Mouse (Mus musculus) skeletal muscle tissue, adult 2 months (tissue): ENCODE data around the gene Mip.
A peak's percentile ranks its signal among the peaks of the same experiment; 100 is the strongest.
"Not testable (repeated sequence)": the region's sequence is repeated elsewhere in the genome, so short reads cannot be mapped to it uniquely, and the experiment has no call there.

Experiments
- DNase-seq: peaks from one replicate; pipeline ENCODE4 v3.0.0-alpha.2; 2012; ENCODE audit warnings: low read depth, low spot score

The Mip gene

GRCm38 (mm10) chr10:128211390-128212108 lies 14.1 kb upstream of the Mip start, which contains the start of gene Spryd4:
TSS of gene Spryd4 (minus strand) at chr10:128211807.
- peak; percentile 78 for DNase-seq

- DNase-seq, result no peak
Observed at GRCm38 (mm10) chr10:128212148-128212547, 13.5 kb upstream of the Mip start.

- DNase-seq, result peak; percentile 36
Observed at GRCm38 (mm10) chr10:128212871-128213323, 12.7 kb upstream of the Mip start.

- not testable (repeated sequence) for DNase-seq
Observed at GRCm38 (mm10) chr10:128214112-128214511, 11.5 kb upstream of the Mip start.

GRCm38 (mm10) chr10:128214981-128215380 lies 10.7 kb upstream of the Mip start:
- DNase-seq, result no peak

- no peak for DNase-seq
Observed at GRCm38 (mm10) chr10:128218387-128219117, 7.1 kb upstream of the Mip start.

- no peak for DNase-seq
Observed at GRCm38 (mm10) chr10:128221533-128222286, 3.9 kb upstream of the Mip start.

- no peak for DNase-seq
Observed at GRCm38 (mm10) chr10:128225064-128225463, 574 bp upstream of the Mip start.

GRCm38 (mm10) chr10:128227592-128227991 lies 2.0 kb downstream of the Mip start:
- DNase-seq, result no peak

GRCm38 (mm10) chr10:128228009-128228408 lies 2.4 kb downstream of the Mip start:
- no peak for DNase-seq

- DNase-seq, result no peak
Observed at GRCm38 (mm10) chr10:128230582-128230981, 4.9 kb downstream of the Mip start.

GRCm38 (mm10) chr10:128231146-128231545 lies 5.5 kb downstream of the Mip start:
- no peak for DNase-seq

- peak; percentile 54 for DNase-seq
Observed at GRCm38 (mm10) chr10:128231697-128232419, 6.2 kb downstream of the Mip start, which contains the start of gene Timeless. TSS of gene Timeless (plus strand) at chr10:128232065.

- DNase-seq, result peak; percentile 68
Observed at GRCm38 (mm10) chr10:128232420-128232985, 6.9 kb downstream of the Mip start.

GRCm38 (mm10) chr10:128236321-128236720 lies 10.7 kb downstream of the Mip start:
- no peak for DNase-seq

- peak; percentile 38 for DNase-seq
Observed at GRCm38 (mm10) chr10:128237807-128238480, 12.3 kb downstream of the Mip start.

GRCm38 (mm10) chr10:128239140-128239539 lies 13.5 kb downstream of the Mip start:
- DNase-seq, result no peak

- DNase-seq, result no peak
Observed at GRCm38 (mm10) chr10:128240131-128240530, 14.5 kb downstream of the Mip start.

GRCm38 (mm10) chr10:128243252-128243651 lies 17.6 kb downstream of the Mip start:
- DNase-seq, result no peak

- no peak for DNase-seq
Observed at GRCm38 (mm10) chr10:128244121-128244520, 18.5 kb downstream of the Mip start.
